Mouse (Mus musculus): ENCODE measurements around the gene 1700025C18Rik. TPM values are rescaled to one million over a fixed set of nuclear protein-coding genes. Genes with fewer than 3 reads are reported as not detected.

Gene 1700025C18Rik
- not detected in 2 replicates for polyA plus RNA-seq (2014; fragmentation: Nextera tagmentation; extraction: Ambion mirVana)

DNA sequence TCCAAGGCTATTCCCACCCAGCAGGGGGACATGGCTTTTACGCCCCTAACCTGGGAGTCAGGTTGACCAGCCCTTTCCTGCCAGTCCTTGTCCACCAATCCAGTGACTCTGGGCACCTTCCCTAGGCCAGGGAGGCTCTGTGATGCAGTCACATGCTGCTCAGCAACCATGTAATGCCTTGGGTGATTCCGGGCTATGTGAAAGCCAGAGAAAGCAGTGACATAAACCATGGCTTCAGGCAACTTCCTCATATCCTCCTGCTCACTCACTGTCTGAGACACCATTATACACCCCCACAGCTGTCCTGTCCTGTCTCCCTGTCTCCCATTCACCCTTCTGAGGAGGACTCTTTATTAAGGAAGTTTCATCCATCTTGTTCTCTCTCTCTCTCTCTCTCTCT, at the start of gene 1700025C18Rik:
Gene 1700025C18Rik, minus strand, starts transcription at position 101 of the 400 bp plus-strand sequence.
- Histone ChIP-seq H3K36me3 (ENCODE audit: control insufficient read depth, insufficient read depth, low read length) (no peaks in the 10 kb centered on the region), H3K4me1 (replicated peaks; ENCODE audit: control insufficient read depth, insufficient read depth, low read length) (no peaks in the 10 kb centered on the region), H3K27ac (ENCODE audit: low read depth, low read length) (no peak within 1 kb of the TSS), H3K9ac (ENCODE audit: low read depth, low read length) (no peak within 1 kb of the TSS), H3K4me3 (ENCODE audit: low read depth, low read length) (no peak within 1 kb of the TSS), H3K9me3 (ENCODE audit: control insufficient read depth, low read length) (no peaks in the 10 kb centered on the region), H3K4me2 (replicated peaks; ENCODE audit: low read depth, low read length) (no peak within 1 kb of the TSS), H3K27me3 (ENCODE audit: control insufficient read depth, insufficient read depth, low read length) (no peaks in the 10 kb centered on the region)
- 79% methylated on average over 2 of the region's 2 CpGs for WGBS
- ATAC-seq (ENCODE audit: low FRiP score): no peak
- DNase-seq (ENCODE audit: low spot score): no peak

DNA sequence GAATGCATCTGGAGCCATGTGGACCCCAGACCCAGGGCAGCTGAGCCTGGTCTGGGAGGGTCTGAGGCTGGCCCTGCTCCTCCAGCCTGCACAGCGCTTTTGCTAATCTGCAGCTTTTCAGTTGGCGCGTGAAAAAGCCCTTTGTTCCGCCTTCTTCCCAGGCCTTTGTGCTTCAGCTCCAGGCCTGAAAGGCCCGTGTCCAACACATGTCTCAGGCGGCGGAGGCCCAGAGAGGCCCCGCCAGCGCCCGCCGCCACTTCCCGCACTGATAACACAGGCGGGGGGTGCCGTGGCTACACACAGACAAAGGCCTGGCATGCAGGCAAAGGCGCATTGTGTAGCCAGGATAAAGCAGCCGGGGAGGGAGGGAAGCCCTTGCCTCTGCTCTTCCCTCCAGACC, 45.5 kb upstream of the 1700025C18Rik start:
- 0 out of 2 replicates have a peak, but pooled peaks cover 6% of the 10 kb centered on the region for H3K27me3 ChIP-seq (ENCODE audit: control insufficient read depth, insufficient read depth, low read length)
- H3K4me2 ChIP-seq (replicated peaks; ENCODE audit: low read depth, low read length): no peak overlapping the region

DNA sequence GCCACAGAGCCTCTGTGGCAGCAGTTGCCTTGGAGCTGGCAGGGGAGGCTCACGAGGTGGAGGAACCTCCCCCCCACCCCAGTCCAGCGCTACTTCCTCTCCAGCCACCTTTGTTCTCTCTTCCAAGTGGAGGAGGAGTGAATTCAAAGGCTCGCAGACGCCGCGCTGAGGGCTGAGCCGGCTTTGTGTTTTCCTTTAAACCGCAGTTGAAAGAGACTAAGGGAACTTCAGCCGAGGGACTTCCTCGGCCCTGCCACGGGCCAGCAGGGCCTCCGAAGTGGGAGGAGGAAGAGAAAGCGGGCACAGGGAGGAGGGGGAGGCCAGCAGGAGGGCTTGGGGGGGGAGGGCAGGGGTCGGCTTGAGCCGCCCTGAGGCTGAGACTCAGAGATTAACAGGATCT, 43.0 kb upstream of the 1700025C18Rik start:
- Histone ChIP-seq H3K4me2 (replicated peaks; ENCODE audit: low read depth, low read length) (no peak overlapping the region; the same call in 1 of the 2 replicates), H3K9ac (ENCODE audit: low read depth, low read length) (peak overlapping the region; percentile 20), H3K36me3 (ENCODE audit: control insufficient read depth, insufficient read depth, low read length) (no peaks in the 10 kb centered on the region), H3K9me3 (ENCODE audit: control insufficient read depth, low read length) (no peaks in the 10 kb centered on the region), H3K4me1 (replicated peaks; ENCODE audit: control insufficient read depth, insufficient read depth, low read length) (peaks cover 33% of the 10 kb centered on the region), H3K27me3 (ENCODE audit: control insufficient read depth, insufficient read depth, low read length) (0 out of 2 replicates have a peak, but pooled peaks cover 2% of the 10 kb centered on the region), H3K27ac (ENCODE audit: low read depth, low read length) (peak overlapping the region; percentile 84), H3K4me3 (ENCODE audit: low read depth, low read length) (no peak overlapping the region)
- ATAC-seq (ENCODE audit: low FRiP score) (peak; percentile 33), DNase-seq (ENCODE audit: low spot score) (peak; percentile 73)
- 0% methylated on average over 15 of the region's 15 CpGs for WGBS

More for the DNA sequence above, 45.5 kb upstream of the 1700025C18Rik start:
- WGBS: 1% methylated on average over 16 of the region's 16 CpGs
- H3K9ac ChIP-seq (ENCODE audit: low read depth, low read length): peak overlapping the region; percentile 42
- no peaks in the 10 kb centered on the region for H3K36me3 ChIP-seq (ENCODE audit: control insufficient read depth, insufficient read depth, low read length)
- H3K4me3 ChIP-seq (ENCODE audit: low read depth, low read length): no peak overlapping the region
- ATAC-seq (ENCODE audit: low FRiP score) (peak; percentile 79), DNase-seq (ENCODE audit: low spot score) (peak; percentile 88)
- peak overlapping the region; percentile 84 for H3K27ac ChIP-seq (ENCODE audit: low read depth, low read length)
- no peaks in the 10 kb centered on the region for H3K9me3 ChIP-seq (ENCODE audit: control insufficient read depth, low read length)
- peaks cover 43% of the 10 kb centered on the region for H3K4me1 ChIP-seq (replicated peaks; ENCODE audit: control insufficient read depth, insufficient read depth, low read length)

DNA sequence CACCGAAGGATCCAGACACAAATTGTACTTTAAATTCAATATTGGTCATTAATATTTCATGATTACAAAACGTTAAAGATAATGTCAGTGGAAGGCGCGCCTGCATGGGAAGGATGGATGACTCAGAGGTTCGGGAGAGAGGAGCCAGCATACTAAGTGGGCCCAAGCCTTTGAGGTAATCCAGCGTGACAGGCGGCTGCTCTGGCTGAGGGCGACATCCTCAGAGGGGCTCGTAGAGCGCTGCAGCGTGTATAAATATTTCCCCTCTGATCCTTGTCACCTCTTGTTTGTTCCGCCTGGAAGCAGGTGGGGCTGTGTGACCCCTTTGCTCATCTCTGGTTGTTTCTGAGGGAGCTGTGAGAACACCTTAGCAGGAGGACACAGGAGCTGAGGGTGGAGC, 40.9 kb upstream of the 1700025C18Rik start:
- no peak overlapping the region for H3K9ac ChIP-seq (ENCODE audit: low read depth, low read length)
- DNase-seq (ENCODE audit: low spot score): peak; percentile 67
- peak overlapping the region; percentile 51 for H3K27ac ChIP-seq (ENCODE audit: low read depth, low read length)
- 0 out of 2 replicates have a peak, but pooled peaks cover 2% of the 10 kb centered on the region for H3K27me3 ChIP-seq (ENCODE audit: control insufficient read depth, insufficient read depth, low read length)
- H3K4me1 ChIP-seq (replicated peaks; ENCODE audit: control insufficient read depth, insufficient read depth, low read length): peaks cover 27% of the 10 kb centered on the region
- 20% methylated on average over 12 of the region's 12 CpGs for WGBS
- no peaks in the 10 kb centered on the region for H3K9me3 ChIP-seq (ENCODE audit: control insufficient read depth, low read length)
- peak; percentile 55 for ATAC-seq (ENCODE audit: low FRiP score)
- no peak overlapping the region for H3K4me3 ChIP-seq (ENCODE audit: low read depth, low read length)
- no peaks in the 10 kb centered on the region for H3K36me3 ChIP-seq (ENCODE audit: control insufficient read depth, insufficient read depth, low read length)
- no peak overlapping the region for H3K4me2 ChIP-seq (replicated peaks; ENCODE audit: low read depth, low read length)

DNA sequence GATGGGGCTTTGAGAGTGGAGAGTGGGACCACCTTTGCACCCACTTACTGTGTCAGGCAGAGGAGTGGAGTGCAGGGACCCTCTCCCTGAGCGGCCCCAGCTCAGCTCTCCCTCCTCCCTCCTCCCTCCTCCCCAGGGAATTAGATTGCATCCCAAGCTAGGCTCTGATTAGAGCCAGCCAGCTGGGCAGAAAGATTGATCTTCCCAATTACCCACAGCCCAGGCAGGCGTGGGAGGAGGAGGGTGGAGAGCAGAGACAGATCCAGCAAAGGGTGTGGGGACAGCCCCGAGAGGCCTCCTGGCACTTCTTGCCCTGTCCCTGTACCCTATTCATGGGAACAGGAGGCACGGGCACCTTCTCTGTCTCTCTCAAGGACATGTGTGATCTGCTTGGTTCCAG, 38.6 kb upstream of the 1700025C18Rik start:
- Histone ChIP-seq H3K27ac (ENCODE audit: low read depth, low read length) (no peak overlapping the region), H3K9ac (ENCODE audit: low read depth, low read length) (no peak overlapping the region), H3K27me3 (ENCODE audit: control insufficient read depth, insufficient read depth, low read length) (0 out of 2 replicates have a peak, but pooled peaks cover 3% of the 10 kb centered on the region), H3K4me1 (replicated peaks; ENCODE audit: control insufficient read depth, insufficient read depth, low read length) (peaks cover 25% of the 10 kb centered on the region), H3K9me3 (ENCODE audit: control insufficient read depth, low read length) (no peaks in the 10 kb centered on the region), H3K36me3 (ENCODE audit: control insufficient read depth, insufficient read depth, low read length) (no peaks in the 10 kb centered on the region), H3K4me2 (replicated peaks; ENCODE audit: low read depth, low read length) (no peak overlapping the region), H3K4me3 (ENCODE audit: low read depth, low read length) (no peak overlapping the region)
- no peak for ATAC-seq (ENCODE audit: low FRiP score)
- WGBS: 51% methylated on average over 4 of the region's 4 CpGs
- no peak for DNase-seq (ENCODE audit: low spot score)

DNA sequence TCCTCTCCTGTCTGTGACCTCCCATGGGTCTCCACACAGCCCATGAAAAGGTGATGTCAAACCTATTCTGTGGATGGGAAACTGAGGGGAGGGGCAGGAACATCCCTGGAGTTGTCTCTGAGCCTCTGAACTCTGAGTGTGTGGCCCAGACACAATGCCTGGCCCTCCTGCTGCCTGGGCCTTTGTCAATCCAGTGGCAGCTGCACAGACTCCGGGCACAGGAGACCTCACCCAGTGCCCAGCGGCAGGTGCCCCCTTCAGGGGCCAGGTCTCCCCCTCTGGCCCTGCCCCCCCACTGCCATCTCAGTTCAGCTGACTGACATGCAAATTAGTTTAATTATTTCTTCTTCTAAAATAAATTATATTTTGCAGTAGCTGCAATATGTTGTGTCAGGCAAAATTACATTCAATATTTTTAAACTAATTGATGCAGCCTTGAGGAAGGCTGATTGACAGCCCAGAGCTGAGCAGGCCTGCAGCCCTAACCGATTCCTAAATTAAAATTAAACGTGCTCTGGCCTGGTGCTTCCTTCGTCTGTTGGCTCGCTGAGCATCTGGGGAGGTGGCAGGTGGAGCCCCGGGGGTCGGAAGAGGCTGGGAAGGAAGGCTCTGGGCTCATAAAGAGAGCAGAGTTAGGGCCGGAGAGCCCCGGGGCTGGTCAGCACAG, 36.5 kb upstream of the 1700025C18Rik start:
- Histone ChIP-seq H3K4me2 (replicated peaks; ENCODE audit: low read depth, low read length) (no peak overlapping the region), H3K36me3 (ENCODE audit: control insufficient read depth, insufficient read depth, low read length) (no peaks in the 10 kb centered on the region), H3K27ac (ENCODE audit: low read depth, low read length) (peak overlapping the region; percentile 25; the same call in 1 of the 2 replicates), H3K27me3 (ENCODE audit: control insufficient read depth, insufficient read depth, low read length) (0 out of 2 replicates have a peak, but pooled peaks cover 3% of the 10 kb centered on the region), H3K4me1 (replicated peaks; ENCODE audit: control insufficient read depth, insufficient read depth, low read length) (peaks cover 12% of the 10 kb centered on the region), H3K9ac (ENCODE audit: low read depth, low read length) (no peak overlapping the region), H3K9me3 (ENCODE audit: control insufficient read depth, low read length) (no peaks in the 10 kb centered on the region), H3K4me3 (ENCODE audit: low read depth, low read length) (no peak overlapping the region)
- no peak for DNase-seq (ENCODE audit: low spot score)
- peak; percentile 25; the same call in 1 of the 2 replicates for ATAC-seq (ENCODE audit: low FRiP score)
- 29% methylated on average over 10 of the region's 10 CpGs for WGBS

DNA sequence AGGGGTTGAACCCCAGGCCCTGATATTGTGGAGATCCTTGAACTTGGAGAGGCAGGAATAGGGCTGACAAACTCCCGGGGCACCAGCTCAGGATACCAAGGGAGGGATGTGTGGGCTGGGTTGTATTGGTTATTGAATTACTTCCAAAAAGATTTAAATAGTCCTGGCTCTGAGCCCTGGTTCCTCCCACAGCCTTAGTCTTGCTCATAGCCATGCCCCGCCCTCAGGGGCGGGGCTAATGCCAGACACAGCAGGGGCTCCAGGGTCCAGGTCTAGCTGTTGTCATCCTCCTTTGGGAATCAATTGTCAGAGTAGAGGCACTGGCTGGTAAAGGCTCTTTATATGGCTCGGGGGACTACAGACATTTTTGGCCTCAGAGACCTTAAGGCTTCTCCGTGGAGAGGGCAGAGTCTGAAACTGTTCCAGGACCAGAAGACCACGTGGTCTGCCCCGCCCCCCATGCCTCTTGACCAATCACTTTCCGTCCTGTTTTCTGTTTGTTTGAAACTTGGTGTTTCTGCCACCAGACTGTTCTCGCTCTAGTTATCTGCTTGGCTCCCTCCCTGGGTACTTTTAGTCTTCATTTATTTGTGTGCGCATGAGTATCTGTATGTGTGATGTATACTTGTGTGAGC, 30.8 kb upstream of the 1700025C18Rik start:
- DNase-seq (ENCODE audit: low spot score) (peak; percentile 59), ATAC-seq (ENCODE audit: low FRiP score) (peak; percentile 20; the same call in 1 of the 2 replicates)
- Histone ChIP-seq H3K9me3 (ENCODE audit: control insufficient read depth, low read length) (no peaks in the 10 kb centered on the region), H3K4me2 (replicated peaks; ENCODE audit: low read depth, low read length) (no peak overlapping the region), H3K27ac (ENCODE audit: low read depth, low read length) (no peak overlapping the region), H3K27me3 (ENCODE audit: control insufficient read depth, insufficient read depth, low read length) (0 out of 2 replicates have a peak, but pooled peaks cover 3% of the 10 kb centered on the region), H3K9ac (ENCODE audit: low read depth, low read length) (no peak overlapping the region), H3K36me3 (ENCODE audit: control insufficient read depth, insufficient read depth, low read length) (no peaks in the 10 kb centered on the region), H3K4me3 (ENCODE audit: low read depth, low read length) (no peak overlapping the region), H3K4me1 (replicated peaks; ENCODE audit: control insufficient read depth, insufficient read depth, low read length) (peaks cover 2% of the 10 kb centered on the region; the same call in 1 of the 2 replicates)
- 28% methylated on average over 10 of the region's 10 CpGs for WGBS

DNA sequence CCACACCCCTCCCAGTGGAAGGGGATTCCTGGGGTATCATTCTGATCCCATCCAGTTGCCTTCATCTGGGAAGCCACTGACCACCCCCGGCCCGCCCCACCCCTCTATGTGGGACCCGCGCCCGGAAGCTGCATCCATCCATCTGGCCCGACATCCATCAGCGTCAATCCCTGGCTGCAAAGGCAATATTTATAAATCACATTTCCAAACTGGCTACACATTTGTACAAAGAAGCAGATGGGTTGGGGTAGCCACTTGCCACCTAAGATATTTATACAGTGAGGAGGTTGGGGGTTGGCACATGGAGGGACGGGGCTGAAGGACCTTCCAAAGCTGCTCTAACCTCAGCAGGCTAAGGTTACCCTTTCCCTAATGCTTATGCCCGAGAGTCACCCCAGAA, 30.2 kb upstream of the 1700025C18Rik start:
- Histone ChIP-seq H3K4me2 (replicated peaks; ENCODE audit: low read depth, low read length) (no peak overlapping the region), H3K36me3 (ENCODE audit: control insufficient read depth, insufficient read depth, low read length) (no peaks in the 10 kb centered on the region), H3K9me3 (ENCODE audit: control insufficient read depth, low read length) (no peaks in the 10 kb centered on the region), H3K4me3 (ENCODE audit: low read depth, low read length) (no peak overlapping the region), H3K9ac (ENCODE audit: low read depth, low read length) (no peak overlapping the region), H3K4me1 (replicated peaks; ENCODE audit: control insufficient read depth, insufficient read depth, low read length) (0 out of 2 replicates have a peak, but pooled peaks cover 2% of the 10 kb centered on the region), H3K27me3 (ENCODE audit: control insufficient read depth, insufficient read depth, low read length) (peaks cover 7% of the 10 kb centered on the region; the same call in 1 of the 2 replicates), H3K27ac (ENCODE audit: low read depth, low read length) (no peak overlapping the region)
- DNase-seq (ENCODE audit: low spot score): no peak
- WGBS: 71% methylated on average over 9 of the region's 9 CpGs
- ATAC-seq (ENCODE audit: low FRiP score): peak; percentile 46; the same call in 1 of the 2 replicates
